16 mouse cellular contexts compared by ENCODE assay signal in the genomic region with DNA sequence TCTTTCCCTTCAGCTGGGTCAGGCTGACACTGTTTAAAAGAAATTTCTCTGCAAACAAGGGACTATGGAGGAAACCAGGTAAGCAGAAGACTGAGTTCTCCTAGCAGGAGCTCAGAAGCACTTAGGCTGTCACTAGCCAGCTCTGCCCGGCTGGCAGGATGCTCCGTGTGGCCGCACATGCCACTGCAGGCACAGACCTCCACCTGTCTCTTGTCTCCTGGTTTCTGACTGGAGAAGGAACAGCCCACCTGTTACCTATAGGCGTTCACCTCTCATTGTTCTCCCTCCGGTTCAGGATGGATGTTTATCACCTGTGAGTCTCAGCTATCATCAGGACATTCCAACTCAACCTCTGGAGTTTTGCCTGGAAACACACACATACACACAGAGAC. TPM values are rescaled to one million over a fixed set of nuclear protein-coding genes. Genes with fewer than 3 reads are reported as not detected.
"Had no signal": no experiment of that assay in that cellular context is flagged by ENCODE, and none has a peak within 500 bp of the region (broad histone marks: within the 10 kb centered on the region; RNA-seq: fewer than 3 reads in every experiment).

No protein-coding gene starts in this region.

- H3K9me3 ChIP-seq: kidney, embryonic 15.5 days; limb, embryonic 13.5 days; liver, embryonic 15.5 days; lung, embryonic 15.5 days; stomach, embryonic 15.5 days had no signal

- ATAC-seq: midbrain, embryonic 16.5 days had no signal

- H3K9ac ChIP-seq: kidney, embryonic 15.5 days; limb, embryonic 13.5 days; liver, embryonic 15.5 days; lung, embryonic 15.5 days; stomach, embryonic 15.5 days had no signal

- H3K27me3 ChIP-seq: megakaryocyte, embryonic 14.5 days had no signal

- H3K27ac ChIP-seq: kidney, embryonic 15.5 days; limb, embryonic 13.5 days; liver, embryonic 15.5 days; lung, embryonic 15.5 days; stomach, embryonic 15.5 days had no signal

- H3K4me3 ChIP-seq: kidney, embryonic 15.5 days; limb, embryonic 13.5 days; liver, embryonic 15.5 days; lung, embryonic 15.5 days; megakaryocyte, embryonic 14.5 days; stomach, embryonic 15.5 days had no signal

- DNase-seq: kidney, postnatal 14 days; left cerebral cortex, postnatal 4 days; lung, postnatal 36 days; right cerebral cortex, postnatal 14 days; thymus, adult 2 months; thymus, postnatal 25 days had no signal

- H3K4me2 ChIP-seq: kidney, embryonic 15.5 days; limb, embryonic 13.5 days; liver, embryonic 15.5 days; lung, embryonic 15.5 days; midbrain, embryonic 11.5 days; stomach, embryonic 15.5 days had no signal

- H3K36me3 ChIP-seq: kidney, embryonic 15.5 days; limb, embryonic 13.5 days; liver, embryonic 15.5 days; lung, embryonic 15.5 days; stomach, embryonic 15.5 days had no signal

RNA-seq across cellular contexts. Expression of gene Cyp27b1, which starts 35.9 kb away (rescaled TPM):
- total RNA-seq: liver, adult 2 months had no signal
- polyA plus RNA-seq: liver, embryonic 15.5 days; midbrain, embryonic 11.5 days; neural tube, embryonic 14.5 days had no signal
